Mouse (Mus musculus) brain, embryonic 18.5 days (tissue): ENCODE data around the gene Dusp16.
"Not testable (repeated sequence)": the region's sequence is repeated elsewhere in the genome, so short reads cannot be mapped to it uniquely, and the experiment has no call there.

Experiments used
- DNase-seq: peaks from one replicate; pipeline ENCODE4 v3.0.0-alpha.2; 2012; ENCODE audit warnings: low read depth, low spot score

Dusp16 gene

DNA sequence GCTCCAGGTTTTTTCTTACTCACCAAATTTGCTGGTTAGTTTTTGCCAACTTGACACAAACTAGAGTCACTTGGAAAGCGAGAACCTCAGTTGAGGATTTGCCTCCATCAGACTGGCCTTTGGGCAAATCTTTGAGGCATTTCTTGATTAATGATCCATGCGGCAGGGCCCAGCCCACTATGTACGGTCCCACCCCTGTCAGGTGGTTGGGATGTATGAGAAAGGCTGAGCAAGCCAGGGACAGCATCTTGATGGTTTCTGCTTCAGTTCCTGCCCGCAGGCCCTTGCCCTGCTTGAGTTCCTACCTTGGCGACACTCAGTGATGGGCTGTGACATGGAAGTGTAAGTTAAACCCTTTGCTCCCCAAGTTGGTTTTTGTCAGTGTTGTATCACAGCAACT, 94.2 kb downstream of the Dusp16 start:
- DNase-seq = no peak

- DNase-seq = no peak
Observed at GRCm38 (mm10) chr6:134696554-134696953, 95.9 kb downstream of the Dusp16 start.

DNA sequence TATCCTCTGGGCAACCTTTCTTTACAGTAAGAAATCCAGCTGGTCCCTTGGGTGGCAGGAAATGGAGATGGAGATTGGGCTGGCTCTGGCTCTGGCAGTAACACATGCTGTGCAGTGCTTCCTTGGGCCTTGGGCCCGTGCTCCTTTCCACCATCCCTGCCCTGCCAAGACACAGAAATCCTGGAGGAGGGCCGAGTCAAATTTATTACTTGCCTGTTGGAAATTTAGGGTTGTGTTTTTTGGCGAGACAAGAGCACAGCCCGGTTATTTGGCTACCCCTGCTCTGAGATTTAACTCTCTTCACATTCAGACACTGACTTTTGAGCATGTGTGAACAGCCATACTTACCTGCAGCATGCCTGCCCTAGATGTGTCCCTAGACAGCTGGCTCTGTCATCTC, 96.3 kb downstream of the Dusp16 start:
- peak; percentile 12 for DNase-seq

- no peak for DNase-seq
Observed at GRCm38 (mm10) chr6:134695625-134696024, 96.8 kb downstream of the Dusp16 start.

- DNase-seq = no peak
Observed at GRCm38 (mm10) chr6:134694988-134695387, 97.4 kb downstream of the Dusp16 start.

- DNase-seq = no peak
Observed at GRCm38 (mm10) chr6:134694498-134694897, 97.9 kb downstream of the Dusp16 start.

DNA sequence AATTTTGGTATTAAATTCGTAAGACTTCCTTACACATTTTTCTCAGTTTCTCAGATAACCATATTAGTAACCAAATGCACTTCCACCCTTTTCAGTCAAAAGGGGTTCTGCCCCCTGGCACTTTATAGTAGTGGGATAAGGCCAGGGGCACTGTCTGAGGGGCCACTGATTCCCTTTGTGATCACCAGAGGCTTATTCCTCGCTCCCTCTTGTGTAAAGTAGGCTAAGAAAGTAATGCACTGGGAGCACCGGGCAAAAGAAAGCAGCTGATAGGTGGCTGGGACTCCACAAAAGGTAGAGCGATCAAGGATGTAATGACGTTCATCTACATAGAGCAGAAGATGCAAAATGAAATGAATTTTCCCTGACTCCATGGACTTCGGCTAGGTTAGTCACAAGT, 106.9 kb downstream of the Dusp16 start:
- no peak for DNase-seq

DNA sequence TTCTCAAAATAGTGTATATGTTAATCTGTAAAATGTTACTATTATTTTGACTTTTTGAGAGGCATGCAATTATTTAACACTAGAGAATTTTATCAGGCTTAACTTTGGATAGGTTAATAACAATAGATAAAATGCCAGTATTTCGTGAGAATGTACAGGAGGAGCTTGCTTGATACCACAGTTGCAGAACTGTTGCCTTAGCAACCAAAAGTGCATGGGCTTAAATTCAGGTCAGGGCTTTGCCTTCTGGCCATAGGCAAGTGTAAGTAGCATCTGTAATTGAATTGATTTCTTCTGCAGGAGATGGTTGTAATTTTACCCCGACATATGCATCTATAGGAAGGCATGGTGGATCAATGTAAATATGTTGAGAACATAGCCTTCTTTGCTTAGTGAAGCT, 107.4 kb downstream of the Dusp16 start:
- no peak for DNase-seq

DNA sequence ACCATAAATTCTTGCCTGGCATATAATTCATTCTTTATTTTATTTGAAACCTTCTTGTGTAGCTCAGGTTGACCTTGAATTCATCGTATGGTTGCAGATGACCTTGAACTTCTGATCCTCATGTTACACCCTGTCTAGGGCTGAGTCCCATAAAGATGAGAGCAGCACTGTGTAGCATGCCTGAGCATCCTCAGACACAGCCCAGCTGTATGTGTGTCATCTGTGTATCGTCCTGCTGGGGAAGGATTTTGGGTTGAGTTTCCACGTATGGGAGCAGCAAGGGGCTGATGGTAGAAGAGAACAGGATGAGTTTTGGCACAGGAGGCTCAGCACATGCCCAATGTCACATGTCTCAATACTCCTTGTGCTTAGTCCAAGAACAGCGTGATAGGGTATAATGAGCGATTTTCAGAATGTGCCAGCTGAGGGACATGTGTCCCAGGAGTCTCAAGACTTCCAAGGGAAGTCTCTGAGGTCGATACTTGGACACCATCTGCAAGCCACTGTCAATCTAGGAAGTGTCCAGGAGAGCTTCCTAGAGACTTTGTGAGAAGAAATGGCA, 108.0 kb downstream of the Dusp16 start:
- no peak for DNase-seq

GRCm38 (mm10) chr6:134679330-134679729, 113.1 kb downstream of the Dusp16 start:
- DNase-seq = not testable (repeated sequence)

DNA sequence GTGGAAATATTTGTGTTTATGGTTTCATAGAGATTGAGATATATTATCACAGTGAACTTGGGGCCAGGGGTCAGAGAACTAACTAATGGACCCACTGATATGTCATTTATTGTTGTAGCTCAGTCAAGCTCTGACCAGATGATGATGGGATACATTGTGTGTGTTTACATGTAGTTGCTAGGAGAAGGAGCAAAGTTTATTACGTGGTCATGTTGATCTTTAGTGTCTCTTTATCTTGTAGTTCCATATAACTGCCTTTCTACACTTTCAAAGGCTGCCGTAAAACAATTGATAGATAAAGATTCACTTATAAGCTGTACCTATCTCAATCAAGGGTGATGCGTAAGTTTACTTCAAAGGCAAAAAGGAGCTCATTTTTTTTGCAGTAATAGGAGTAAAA, 114.4 kb downstream of the Dusp16 start:
- no peak for DNase-seq

DNA sequence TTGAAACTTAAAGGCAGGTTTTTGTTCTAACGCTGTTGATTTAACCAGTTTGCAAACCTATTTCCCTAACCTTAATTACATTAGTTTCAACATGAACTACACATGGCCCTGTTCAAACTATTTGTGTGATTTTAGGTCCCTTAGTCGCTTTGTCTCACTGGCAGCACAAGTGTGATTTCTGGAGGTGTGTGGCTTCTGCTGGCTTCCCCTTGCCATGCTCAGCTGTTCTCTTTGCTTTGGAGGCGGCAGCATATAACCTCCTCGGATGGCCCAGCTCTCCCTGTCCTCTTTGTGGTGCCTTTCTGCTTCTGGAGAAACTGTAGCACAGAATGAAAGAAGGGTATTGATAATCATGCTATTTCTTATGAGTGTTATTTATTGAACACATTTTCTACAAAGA, 114.9 kb downstream of the Dusp16 start:
- DNase-seq = no peak

DNA sequence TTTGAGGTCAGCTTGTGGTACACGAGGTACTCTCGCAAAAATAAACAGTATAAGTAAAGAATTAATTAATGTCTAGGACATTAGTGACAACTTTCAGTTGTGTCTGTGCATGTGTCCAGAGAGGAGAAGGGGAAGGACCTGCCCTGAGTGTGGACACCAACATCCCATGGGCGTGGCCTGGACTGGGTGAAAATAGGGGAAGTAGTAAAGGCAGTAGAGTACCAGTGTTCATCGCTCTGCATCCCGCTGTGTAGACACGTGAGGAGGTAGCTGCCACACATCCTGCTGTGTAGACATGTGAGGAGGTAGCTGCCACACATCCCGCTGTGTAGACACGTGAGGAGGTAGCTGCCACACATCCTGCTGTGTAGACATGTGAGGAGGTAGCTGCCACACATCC, 118.7 kb downstream of the Dusp16 start:
- not testable (repeated sequence) for DNase-seq

- DNase-seq = no peak
Observed at GRCm38 (mm10) chr6:134670881-134671411, 121.5 kb downstream of the Dusp16 start.

DNA sequence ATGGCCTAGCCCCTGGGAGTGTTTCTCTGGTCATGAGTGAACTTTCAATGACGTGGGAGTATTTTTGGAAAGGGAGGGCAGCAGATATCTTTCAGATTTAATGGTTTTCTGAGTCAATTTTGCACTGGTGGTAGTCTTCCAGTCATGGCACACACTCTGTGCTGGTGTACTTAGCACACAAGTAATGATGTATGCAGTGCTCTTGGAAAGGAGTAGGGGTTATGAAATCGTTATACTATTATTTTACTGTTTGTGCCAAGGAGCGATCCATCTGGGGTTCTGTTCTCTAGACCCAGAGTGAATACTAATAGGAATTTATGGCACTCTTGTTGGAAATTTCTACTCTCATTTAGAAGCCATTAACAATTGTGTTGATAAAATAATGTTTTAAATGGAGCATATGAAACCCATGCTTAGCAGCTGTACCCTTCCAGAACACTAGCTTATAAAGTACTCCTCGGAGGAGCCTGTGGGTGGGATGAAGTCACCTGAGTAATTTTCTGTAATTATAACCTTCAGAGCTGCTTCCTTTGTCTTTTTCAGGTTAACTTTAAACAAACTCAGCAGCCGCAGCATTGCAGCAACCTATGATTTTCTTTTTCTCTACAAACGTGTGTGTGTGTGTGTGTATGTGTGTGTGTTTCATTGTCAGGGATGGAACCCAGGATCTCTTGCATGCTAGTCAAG, 123.1 kb downstream of the Dusp16 start:
- no peak for DNase-seq

DNA sequence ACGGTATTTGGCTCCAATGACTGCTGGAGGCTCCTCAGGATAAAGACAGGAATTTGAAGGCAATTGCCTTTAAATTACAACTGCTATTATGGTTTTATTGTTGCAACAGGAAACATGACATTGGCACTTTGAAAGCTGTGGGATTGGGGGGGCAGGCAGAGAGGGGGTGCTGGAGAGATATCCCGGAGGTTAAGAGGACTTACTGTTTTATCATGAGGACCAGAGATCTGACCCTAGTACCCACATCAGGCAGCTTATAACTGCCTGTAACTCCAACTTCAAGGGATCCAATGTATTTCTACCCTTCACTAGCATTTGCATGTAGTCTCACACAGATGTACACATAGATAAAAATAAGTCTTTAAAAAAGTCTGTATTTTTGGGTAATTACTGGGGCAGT, 123.9 kb downstream of the Dusp16 start:
- no peak for DNase-seq

DNA sequence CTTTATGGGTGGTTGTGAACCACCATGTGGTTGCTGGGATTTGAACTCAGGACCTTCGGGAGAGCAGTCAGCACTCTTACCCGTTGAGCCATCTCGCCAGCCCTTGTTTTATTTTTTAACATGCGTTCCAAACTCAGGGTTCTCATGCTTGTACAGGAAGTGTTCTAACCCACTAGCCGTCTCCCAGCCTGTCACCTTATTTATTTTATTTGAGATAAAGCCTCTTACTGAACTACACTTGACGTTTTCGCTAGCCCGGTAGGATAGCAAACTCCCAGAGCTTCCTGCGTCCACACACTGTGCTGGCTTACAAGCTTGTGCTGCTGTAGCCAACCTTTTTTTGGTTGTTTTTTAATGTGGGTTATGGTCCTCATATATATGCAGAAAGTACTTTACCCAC, 126.6 kb downstream of the Dusp16 start:
- no peak for DNase-seq
